Mouse (Mus musculus) ovary, postnatal 36 days (tissue): Measurements from ENCODE around the gene Cmtm4.
A peak's percentile ranks its signal among the peaks of the same experiment; 100 is the strongest.

Experiments
- DNase-seq: peaks from one replicate; pipeline ENCODE4 v3.0.0; 2022; ENCODE audit warnings: low spot score, mixed read lengths

Gene Cmtm4

GRCm38 (mm10) chr8:104411468-104411867, 15.9 kb upstream of the Cmtm4 start:
- DNase-seq, result no peak

DNA sequence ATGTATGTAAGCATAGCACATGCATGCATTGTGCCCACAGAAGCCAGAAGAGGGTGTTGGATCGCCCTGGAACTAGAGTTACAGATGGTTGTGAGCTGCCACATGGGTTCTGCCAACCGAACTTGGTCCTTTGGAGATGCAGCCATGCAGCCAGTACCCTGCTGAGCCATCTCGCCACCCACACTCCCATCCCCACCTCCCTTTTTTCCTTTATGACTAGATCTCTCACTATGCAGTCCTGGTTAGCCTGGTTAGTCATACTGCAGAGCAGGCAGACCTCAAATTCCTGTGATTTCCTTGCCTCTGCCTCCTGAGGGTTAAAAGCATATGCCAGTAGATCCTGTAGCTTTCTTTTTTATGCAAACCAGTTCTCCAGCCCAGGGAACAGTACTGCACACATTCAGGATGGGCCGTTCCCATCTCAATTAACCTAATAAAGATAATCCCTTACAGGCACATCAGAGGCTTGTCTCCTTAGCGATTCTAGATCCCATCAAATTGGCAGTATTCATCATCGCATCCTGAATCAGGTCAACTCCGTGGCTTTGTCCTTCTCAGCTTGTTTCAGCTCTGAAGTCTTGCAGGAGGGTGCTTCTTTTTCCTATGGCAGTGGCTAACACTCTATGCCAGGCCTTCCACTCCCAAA, 15.1 kb upstream of the Cmtm4 start:
- no peak for DNase-seq

- no peak for DNase-seq
Measured at GRCm38 (mm10) chr8:104408328-104409110, 12.9 kb upstream of the Cmtm4 start.

- no peak for DNase-seq
Measured at GRCm38 (mm10) chr8:104406340-104407128, 10.9 kb upstream of the Cmtm4 start.

GRCm38 (mm10) chr8:104405430-104406187, 10.0 kb upstream of the Cmtm4 start:
- DNase-seq, result no peak

DNA sequence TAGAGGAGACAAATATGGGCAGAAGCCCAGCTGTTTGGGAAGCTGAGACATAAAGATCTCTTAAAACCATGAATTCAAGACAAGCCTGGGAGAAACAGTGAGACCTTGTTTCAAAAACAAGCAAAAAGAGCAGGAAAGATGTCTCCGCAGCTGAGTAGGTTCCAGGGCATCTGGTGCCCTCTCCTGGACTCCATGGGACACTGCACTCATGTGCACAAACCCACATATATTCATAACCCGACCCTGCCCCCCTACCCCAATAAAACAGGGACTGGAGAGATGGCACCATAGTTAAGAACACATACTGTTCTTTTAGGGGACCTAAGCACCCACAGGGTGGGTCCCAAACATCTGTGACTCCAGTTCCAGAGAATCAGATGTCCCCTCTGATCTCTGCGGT, 8.0 kb upstream of the Cmtm4 start:
- no peak for DNase-seq

DNA sequence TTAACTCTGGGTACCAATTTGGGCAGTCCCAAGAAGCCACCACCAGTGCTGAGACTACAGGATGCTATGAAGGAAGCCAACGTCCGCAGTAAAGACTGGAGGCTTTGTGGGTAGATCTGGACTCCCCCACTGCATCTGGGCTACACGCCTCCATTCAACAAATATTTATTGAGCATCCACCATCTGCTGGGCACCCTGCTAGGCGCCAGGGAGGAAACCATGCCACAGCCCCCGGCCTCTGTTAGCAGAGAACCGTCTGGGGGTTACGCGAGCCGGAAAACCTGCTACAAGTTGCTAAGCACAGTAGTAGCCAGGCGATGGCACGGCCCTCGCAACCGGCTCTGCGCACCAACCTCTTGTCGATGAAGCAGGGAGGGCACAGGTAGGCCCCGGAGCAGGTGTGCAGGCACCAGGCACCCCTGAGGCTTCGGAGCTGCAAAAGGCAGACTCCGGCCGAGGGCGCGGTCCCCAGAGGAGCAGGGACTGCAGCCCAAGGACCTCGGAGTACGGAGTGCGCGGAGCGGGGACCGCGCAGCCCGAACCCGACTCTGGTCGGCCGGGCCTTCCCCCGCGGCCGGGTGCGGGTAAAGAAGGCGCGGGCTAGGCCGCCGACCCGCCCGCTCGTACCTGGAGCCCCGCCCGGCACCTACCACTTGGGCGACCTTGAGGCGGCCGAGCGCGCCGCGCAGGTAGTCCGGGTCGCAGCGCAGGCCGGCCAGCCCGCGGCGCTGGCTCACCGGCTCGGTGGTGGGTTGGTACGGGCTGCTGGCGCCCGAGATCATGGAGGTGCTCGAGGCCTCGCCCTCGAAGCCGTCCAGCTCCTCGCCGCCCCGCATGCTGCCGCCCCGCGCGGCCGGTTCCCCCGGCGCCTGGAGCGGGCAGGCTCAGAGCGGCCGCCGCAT, 555 bp downstream of the Cmtm4 start:
- peak; percentile 46 for DNase-seq

DNA sequence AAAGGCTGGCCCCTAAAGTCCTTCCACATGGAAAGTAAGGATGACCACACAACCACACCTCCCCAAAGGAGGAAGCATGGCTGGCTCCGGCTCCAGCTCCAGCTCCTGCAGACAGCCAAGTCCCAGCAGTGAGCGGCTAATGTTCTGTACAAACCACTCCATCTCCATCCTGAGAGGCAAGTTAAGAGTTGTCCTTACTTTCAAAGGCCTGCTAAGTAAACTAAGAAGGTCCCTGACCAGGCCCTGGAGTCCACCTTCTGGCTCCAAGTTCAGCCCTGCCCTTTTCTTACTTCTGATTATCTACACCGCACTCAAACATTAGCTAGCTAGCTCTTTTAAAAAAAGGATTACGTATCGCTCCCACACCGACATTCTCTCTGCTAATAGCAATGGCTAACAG, 1.8 kb downstream of the Cmtm4 start:
- DNase-seq, result no peak

DNA sequence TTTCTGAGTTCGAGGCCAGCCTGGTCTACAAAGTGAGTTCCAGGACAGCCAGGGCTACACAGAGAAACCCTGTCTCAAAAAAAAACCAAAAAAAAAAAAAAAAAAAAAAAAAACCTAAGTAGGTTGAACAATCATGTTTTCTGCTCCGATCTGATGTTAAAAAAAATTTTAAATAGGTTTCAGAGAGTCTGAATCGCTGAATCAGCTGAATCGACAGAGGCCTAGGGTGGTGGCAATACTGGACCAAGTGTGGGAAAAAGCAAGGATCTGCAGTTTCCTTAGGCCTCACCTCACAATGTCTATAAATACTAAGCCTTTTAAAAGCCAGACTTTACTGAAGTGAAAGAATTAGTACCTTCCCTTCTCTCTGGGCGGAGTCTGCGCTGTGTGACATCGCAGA, 2.5 kb downstream of the Cmtm4 start:
- DNase-seq, result no peak

DNA sequence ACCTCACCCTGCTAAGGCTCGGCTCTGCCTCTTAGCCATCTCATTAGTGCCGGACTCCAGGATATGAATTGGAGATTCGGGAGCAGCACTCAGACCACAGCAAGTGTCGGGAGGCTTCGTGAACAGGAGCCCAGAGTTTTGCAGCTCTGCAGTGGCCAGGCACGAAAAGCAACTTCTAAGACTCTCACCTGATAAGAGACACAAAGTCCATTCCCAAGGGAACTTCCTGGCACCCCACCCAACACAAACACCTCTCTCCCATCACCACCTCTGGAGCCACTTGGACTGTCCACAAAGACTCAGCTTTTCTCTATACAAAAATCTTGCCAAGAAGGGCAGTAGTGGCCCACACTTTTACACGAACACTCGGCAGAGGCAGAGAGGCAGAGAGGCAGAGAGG, 5.4 kb downstream of the Cmtm4 start:
- no peak for DNase-seq

DNA sequence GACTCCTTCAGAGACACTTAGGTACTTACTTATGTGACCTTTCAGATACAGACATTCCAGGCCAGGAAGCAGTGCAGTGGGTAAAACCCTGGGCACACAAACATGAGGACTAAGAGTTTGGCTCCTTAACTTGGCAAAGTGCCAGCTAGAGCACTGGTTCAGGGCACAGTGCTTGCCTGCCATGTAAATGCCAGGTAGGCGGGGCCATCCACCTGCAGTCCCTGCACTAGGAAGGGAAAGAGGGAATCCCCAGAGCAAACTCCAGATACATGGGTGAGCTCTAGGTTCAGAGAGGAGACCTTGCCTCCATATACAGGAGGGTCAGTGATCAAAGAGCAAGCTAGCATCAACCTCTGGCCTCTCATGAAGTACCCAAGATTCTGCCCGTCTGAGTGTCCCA, 7.6 kb downstream of the Cmtm4 start:
- DNase-seq, result no peak

DNA sequence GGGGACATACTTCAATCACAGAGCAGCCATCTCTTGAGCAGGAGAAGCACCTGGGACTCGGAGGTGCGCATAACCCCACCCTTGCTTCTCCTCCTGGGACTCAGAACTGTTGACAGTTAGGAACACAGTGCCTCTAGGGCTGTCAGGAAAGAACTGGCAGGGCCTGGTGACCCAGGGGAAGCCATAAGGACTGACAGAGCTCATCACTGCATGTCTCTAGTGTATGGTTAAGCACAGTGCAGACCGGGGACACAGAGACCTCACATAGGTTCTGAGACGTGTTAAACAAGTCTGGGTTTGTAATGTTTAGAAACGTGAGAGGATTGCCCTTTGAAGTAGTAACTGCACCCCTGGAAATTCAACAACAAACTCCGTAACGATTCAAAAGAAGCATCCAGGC, 8.1 kb downstream of the Cmtm4 start:
- no peak for DNase-seq

DNA sequence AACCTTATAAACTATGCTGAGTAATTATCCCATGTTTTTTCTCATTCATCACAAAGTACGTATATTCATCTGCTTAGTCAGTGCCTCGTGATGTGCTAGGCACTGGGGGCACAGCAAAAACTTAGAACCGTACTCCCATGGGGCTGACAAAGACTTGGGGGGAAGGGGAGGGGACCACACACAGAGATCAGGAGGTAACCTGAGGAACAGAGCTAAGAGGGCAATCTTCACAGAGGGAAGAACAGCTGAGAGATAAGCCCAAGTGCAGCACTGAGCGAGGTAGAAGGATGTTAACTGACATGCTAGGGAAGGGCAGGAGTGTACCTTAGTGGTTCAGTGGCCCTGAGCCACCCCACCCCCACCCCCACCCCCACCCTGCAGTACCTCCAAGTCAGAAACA, 8.9 kb downstream of the Cmtm4 start:
- no peak for DNase-seq

- DNase-seq, result no peak
Measured at GRCm38 (mm10) chr8:104383977-104384376, 11.6 kb downstream of the Cmtm4 start.

- no peak for DNase-seq
Measured at GRCm38 (mm10) chr8:104383296-104383695, 12.3 kb downstream of the Cmtm4 start.

GRCm38 (mm10) chr8:104380961-104381411, 14.6 kb downstream of the Cmtm4 start:
- DNase-seq, result no peak

DNA sequence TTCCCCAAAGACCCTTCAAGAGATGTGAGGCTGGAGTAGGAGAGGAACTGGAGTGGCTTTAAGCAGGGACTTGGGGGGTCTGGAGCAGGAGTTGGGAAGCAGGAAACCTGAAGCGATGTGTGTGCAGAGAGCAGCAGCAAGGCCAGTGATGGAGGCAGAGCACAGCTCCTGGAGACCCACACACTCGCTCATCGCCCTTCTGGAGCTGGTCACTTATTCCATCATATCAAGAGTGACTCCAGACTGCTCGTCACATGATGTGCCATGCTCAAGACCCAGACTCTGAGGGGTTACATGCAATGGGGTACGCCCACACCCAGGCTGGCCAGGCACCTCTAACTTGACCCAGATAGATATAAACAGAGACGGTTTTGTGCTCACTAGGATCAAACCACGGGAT, 15.3 kb downstream of the Cmtm4 start:
- DNase-seq, result no peak

DNA sequence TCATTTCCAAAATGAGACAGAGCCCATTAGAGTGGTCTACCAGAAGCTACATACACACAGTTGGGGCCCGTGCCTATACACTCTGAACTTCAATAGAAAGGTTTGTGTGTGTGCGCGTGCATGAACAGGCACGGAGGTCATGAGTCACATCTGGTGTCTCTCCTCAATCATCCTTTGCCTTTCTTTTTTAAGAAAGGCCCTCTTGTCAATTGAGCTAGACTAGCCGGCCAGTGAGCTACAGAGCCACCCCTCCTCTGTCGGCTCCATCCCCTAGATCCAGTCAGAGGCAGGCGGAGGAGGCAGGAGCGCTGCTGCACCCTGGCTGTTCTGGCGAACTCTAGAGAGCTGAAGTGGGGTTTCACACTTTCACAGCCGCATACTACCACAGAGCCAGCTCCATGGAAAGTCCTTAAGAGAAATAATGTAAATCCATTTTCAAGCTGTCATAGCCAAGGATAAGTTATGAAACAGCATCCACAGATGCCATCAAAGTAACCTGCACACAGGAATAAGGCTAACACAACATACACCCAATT, 16.2 kb downstream of the Cmtm4 start:
- no peak for DNase-seq

DNA sequence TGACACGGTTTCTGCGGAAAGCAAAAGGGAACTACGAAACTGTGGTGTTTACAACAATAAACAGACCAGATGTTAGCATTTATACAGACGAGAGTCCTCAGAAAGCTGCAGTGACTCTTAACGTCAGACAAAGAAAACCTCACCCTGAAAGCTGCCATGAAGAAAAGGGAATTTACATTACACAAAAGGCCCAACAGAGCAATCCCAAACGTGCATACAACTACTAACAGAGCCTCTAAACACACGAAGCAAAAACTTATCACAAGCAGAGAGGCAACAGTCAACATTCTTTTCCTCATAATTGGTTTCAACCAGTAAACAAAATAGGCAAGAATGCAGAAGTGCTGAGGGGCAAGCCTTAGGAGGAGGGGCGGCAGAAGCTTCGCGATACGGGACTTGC, 18.9 kb downstream of the Cmtm4 start:
- no peak for DNase-seq

GRCm38 (mm10) chr8:104375959-104376358, 19.6 kb downstream of the Cmtm4 start:
- DNase-seq, result no peak
